Comparison of ENCODE assay signal across 1 mouse cellular context in the genomic region with DNA sequence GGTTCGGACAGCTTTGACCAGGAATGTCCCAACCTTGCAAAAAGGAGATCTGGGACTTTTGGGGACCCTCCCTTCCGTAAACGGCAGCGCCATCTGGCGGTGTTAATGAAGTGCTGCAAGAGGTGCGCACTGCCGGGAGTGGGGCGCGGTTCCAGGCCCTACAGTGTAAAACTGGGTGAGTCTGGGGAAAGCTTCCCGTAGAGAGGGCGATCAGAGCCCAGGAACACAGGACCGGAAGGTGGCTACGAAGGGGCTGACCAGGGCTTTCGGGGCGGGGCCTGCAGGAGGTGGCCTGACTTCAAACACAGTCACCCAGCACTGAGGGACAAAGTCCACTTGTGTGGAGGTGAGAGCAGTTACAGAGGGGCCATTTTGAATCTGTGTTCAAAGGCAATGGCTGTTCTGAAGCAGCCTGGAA.
A peak's percentile ranks its signal among the peaks of the same experiment; 100 is the strongest.
TF ChIP-seq lines count a peak whose summit lies in the region.

No protein-coding gene starts in this region.

TF ChIP-seq in MEL, 35 proteins besides CTCF, POLR2A, EP300 and RAD21:
- TF ChIP-seq SIN3A (IDR thresholded peaks at IDR 0.05; ENCODE audit: low read length) (no peak; the same call in 1 of the 2 replicates), GABPA (IDR thresholded peaks at IDR 0.05; ENCODE audit: low read depth, low read length) (no peak), CHD2 (IDR thresholded peaks at IDR 0.05; ENCODE audit: low read length) (no peak), MAX (IDR thresholded peaks at IDR 0.05; ENCODE audit: low read length) (no peak), JUND (IDR thresholded peaks at IDR 0.05; ENCODE audit: low read depth, low read length) (no peak), MYB (IDR thresholded peaks at IDR 0.05; ENCODE audit: low read depth, low read length) (no peak), MAFK (IDR thresholded peaks at IDR 0.05; ENCODE audit: borderline replicate concordance, low read depth, low read length) (no peak), ELF1 (IDR thresholded peaks at IDR 0.05; ENCODE audit: low read depth, low read length) (peak; percentile 76), KAT2A (conservative IDR thresholded peaks at IDR 0.05; ENCODE audit: low read depth, low read length) (no peak), USF1 (IDR thresholded peaks at IDR 0.05; ENCODE audit: low read depth, low read length) (no peak), MYC (IDR thresholded peaks at IDR 0.05; ENCODE audit: low read depth, low read length) (no peak), NRF1 (IDR thresholded peaks at IDR 0.05; ENCODE audit: insufficient read depth, low read depth, low read length, poor library complexity, severe bottlenecking) (0 out of 2 replicates have a peak, but pooled peaks have one; percentile 20), TBP (IDR thresholded peaks at IDR 0.05; ENCODE audit: low read depth, low read length) (no peak), ZKSCAN1 (IDR thresholded peaks at IDR 0.05; ENCODE audit: low read depth, low read length) (no peak), POLR2AphosphoS5 (IDR thresholded peaks at IDR 0.05; ENCODE audit: borderline replicate concordance, low read depth, low read length) (no peak), ZMIZ1 (IDR thresholded peaks at IDR 0.05; ENCODE audit: low read depth, low read length) (0 out of 2 replicates have a peak, but pooled peaks have one; percentile 56), TAL1 (IDR thresholded peaks at IDR 0.05; ENCODE audit: low read length) (no peak), USF2 (IDR thresholded peaks at IDR 0.05; ENCODE audit: borderline replicate concordance in 1 of 2, insufficient read depth in 1 of 2, low read depth in 1 of 2, low read length in 2 of 2) (no peak), HCFC1 (IDR thresholded peaks at IDR 0.05; ENCODE audit: low read depth, low read length) (no peak), RCOR1 (IDR thresholded peaks at IDR 0.05; ENCODE audit: low read depth, low read length) (no peak), UBTF (IDR thresholded peaks at IDR 0.05; ENCODE audit: borderline replicate concordance, insufficient read depth, low read depth, low read length) (no peak), E2F4 (IDR thresholded peaks at IDR 0.05; ENCODE audit: borderline replicate concordance, low read depth, low read length) (no peak), POLR2AphosphoS2 (IDR thresholded peaks at IDR 0.05; ENCODE audit: low read length) (no peak), GATA1 (IDR thresholded peaks at IDR 0.05; ENCODE audit: low read depth, low read length) (no peak), CHD1 (IDR thresholded peaks at IDR 0.05; ENCODE audit: low read depth, low read length) (no peak), MAZ (IDR thresholded peaks at IDR 0.05; ENCODE audit: low read depth, low read length) (peak; percentile 79; the same call in 1 of the 2 replicates), ZNF384 (IDR thresholded peaks at IDR 0.05; ENCODE audit: low read depth, low read length) (peak; percentile 14; the same call in 1 of the 2 replicates), MEF2A (IDR thresholded peaks at IDR 0.05; ENCODE audit: extremely low read depth, insufficient replicate concordance, low read depth, low read length, poor library complexity, severe bottlenecking) (no peak), MXI1 (IDR thresholded peaks at IDR 0.05; ENCODE audit: low read depth, low read length) (no peak), SMC3 (IDR thresholded peaks at IDR 0.05; ENCODE audit: low read depth, low read length) (peak; percentile 91), ZC3H11A (IDR thresholded peaks at IDR 0.05; ENCODE audit: low read depth, low read length) (peak; percentile 61), NELFE (IDR thresholded peaks at IDR 0.05; ENCODE audit: low read depth, low read length) (peak; percentile 36; the same call in 1 of the 2 replicates), BHLHE40 (IDR thresholded peaks at IDR 0.05; ENCODE audit: borderline replicate concordance, low read depth, low read length) (no peak), ETS1 (IDR thresholded peaks at IDR 0.05; ENCODE audit: low read depth, low read length) (no peak), TCF12 (IDR thresholded peaks at IDR 0.05; ENCODE audit: low read depth, low read length) (peak; percentile 32; the same call in 1 of the 2 replicates)
